Mouse (Mus musculus) embryo, embryonic 10.5 days (tissue): ENCODE measurements at regions not wholly inside any gene's neighbourhood (a gene's known extent, or its start where the extent isn't known, plus 50 kb on each side); places are given as distances from the start of the nearest gene placed in this dataset.
"Not testable (repeated sequence)": the region's sequence is repeated elsewhere in the genome, so short reads cannot be mapped to it uniquely, and the experiment has no call there.

Experiments
- DNase-seq: peaks from one replicate; pipeline ENCODE4 v3.0.0-alpha.2; 2015; ENCODE audit warnings: low spot score

DNA sequence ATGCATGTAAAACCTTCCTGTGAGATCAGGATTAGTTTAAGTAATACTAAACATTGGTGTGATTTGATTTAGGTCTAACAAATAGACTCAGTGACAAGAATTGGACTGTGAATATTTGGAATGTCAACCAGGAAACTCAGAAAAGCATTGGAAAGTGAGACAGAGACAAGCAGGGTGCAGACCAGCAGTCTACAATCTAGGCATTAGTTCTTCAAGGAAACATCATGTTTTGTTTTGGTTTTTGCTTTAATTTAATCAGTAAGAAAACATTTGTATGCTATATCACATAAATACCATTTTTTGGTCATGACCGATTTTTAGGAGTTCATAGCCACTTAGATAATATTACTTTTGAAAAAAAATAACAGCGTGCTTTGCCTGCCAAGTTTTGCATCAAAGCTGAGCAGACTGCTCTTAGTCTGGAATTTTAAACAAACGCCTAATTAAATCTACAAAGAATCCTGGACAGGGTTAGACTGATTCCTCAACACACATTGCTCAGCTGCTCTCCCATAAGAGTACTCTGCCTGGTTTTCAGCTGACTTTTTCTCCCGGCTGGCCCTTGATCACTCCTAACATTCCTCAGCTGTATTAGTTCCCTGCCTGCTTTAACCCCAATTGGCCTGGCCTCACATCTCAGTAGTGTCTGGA lies 396.5 kb upstream of the Kcnh7 start:
- DNase-seq: no peak

DNA sequence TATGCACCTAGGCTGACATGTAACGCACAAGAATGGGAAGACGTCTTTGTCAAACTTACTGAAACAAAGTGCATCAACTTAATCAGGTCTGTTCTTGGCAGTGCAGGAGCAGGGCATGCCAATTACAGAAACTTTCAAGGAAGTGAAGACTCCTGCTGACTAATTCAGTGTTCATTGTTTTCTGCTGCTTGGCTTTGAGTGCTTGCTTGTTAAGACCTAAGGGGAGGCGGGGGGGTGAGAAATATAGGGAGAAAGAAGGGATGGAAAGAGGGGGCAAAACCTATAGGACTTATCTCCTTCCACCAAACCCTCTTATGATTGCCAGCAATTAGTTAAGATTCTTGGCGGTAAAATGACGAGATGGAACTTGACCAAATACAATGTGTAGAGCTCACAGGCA lies 391.1 kb upstream of the Kcnh7 start:
- peak; percentile 23 for DNase-seq

DNA sequence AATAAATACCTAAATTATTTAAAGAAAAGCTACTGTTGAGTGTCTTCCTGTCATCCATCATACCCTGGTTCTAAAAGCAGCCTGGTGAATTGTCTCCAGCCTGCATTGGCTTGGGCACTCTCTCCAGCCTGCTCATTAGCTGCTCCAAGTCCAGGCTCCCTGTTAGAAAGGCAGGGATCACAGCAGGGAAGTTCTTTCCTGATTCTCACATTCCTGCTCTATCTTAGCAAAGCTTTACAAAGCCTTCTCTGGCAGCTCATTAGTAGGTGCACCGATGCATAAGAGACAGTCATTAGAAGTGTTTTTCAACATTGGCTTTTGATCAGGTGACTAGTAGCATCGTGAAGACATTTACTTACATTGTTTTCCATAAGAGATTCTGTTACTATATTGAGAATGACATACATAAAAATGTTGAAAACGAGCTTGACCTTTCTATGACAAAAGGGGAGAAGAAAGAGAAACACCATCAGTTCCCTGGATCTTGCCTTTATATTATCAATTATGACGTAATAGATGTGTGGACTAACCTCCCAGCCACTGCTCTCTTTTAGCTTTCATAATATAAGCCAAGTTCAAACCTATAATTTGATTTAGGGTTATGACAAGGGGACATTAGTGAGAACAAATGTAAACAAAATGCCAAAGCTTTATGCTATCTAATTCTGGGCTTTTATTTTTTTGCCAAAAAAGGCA lies 390.1 kb upstream of the Kcnh7 start:
- DNase-seq: peak; percentile 51

DNA sequence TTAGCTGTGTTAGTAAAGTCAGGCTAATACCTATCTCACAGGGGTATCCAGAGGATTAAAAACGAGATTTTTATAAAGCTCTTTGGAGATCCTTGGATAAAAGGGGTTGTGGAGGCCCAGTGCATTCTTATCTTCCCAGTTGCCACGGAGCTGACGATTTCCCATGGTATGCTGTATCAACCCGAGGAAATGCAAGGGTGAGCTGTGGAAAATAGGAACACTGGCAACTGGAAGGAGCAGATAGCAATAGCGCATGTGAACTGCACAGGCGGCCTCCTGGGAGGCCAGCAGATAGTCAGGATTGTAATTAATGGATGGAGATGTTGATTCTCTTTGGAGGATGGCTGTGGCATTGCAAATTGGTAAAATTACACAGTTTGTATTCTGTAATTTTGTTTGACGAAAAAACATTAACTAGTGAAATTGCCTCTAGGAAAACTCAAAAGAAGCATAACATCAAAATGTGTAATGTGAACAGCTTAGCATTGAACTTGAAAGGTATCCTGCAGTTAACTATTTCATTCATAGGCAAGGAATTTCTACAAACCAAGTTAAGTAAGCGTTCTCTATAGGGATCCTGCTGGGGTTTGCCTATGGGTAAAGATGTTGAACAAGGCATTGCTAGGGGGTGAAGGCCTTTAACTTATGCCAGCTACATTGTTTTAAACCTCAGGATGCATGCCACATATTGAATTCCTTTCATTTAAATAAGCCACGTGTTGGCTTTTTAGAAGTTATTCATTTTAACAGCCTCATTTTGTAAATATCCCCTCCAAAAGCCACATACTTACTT lies 389.1 kb upstream of the Kcnh7 start:
- DNase-seq: no peak

DNA sequence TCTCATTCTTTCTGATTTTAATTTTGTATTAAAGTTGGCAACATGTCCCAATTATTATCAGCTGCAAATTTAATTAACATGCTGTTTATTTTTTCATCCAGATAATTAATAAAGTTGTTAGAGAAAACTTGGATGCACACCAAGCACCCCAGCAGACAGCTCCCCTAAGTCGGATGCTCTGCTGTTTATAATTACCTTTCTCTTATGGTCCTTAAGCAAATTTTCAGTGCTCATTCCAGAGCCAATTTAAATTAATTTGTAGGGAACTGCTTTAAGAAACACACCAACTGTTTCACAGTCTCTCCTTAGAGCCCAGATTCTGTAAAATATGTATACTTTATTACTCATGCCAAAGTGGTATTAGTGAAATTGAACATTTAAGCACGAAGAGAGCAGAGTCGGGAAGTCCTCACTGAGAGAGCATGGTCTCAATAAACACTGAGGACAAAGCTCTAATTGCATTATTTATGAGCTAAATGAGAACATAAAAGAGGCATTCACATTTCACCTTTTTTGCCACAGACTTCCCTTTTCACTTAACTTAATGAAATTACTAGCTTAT lies 372.9 kb upstream of the Kcnh7 start:
- DNase-seq: no peak

DNA sequence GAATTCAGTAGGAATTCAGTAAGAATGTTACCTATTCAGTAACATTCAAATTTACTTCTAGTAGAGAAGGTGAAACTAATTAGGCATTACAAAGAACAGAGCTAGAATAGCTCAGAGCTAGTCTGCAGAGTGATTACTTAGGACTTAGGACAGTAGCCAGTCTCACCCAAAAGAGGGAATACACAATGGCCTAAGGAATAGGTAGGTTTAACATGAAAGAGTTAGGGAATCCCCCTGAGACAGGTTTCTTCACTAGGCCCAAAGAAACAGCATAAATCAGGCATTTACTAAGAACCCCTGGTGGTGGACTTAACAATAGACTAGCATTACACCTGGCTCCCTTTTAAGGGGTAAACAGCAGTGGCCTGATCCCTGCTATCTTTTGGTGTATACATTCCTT lies 357.7 kb upstream of the Kcnh7 start:
- not testable (repeated sequence) for DNase-seq

DNA sequence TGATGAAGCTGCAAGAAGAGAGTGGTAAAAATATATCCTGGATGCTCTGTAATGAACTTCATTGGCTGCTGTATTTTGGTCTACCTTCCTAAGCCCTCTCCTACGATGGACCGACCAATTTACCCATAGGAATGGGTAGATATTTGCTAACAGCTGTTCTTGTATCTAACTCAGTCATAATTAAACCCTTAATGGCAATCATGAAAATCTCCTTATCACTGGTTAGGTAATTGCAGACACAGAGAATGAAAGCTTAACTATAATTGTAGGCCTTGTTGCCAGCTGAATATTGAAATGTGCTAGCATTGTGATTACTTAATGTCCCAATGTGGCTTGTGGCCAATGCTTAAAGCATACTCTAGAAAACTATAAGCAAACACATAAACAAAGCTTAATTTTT lies 334.4 kb upstream of the Kcnh7 start:
- DNase-seq: no peak

DNA sequence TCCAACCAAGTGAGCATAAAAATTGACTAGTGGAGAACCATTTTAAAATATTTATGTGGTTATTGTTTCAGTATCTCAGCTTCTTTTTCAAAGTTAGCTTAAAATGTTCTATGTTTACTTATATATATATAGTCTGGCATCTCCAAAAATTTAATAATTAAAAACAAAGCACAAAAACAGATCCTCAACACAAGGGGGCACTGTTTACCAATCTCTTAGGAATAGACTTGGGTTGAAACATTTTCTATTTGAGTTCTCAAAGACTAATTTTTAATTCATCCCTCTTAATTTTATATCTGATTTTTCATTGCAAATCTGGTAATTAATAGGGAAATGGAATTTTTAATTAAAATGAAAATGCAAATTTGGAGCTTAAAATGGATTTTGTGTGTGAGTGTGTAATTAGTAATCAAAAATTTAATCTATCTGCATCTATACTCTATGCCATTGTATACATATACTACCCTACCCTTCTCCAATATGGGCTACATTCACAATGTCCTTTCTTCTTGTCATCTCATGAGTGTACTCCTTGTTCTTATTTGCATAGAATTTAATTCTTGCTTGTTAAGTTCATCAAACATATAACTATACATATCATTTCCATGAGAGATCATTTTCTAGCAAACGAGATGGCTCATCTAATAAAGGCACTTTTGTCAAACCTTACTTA lies 329.6 kb upstream of the Kcnh7 start:
- peak; percentile 72 for DNase-seq

DNA sequence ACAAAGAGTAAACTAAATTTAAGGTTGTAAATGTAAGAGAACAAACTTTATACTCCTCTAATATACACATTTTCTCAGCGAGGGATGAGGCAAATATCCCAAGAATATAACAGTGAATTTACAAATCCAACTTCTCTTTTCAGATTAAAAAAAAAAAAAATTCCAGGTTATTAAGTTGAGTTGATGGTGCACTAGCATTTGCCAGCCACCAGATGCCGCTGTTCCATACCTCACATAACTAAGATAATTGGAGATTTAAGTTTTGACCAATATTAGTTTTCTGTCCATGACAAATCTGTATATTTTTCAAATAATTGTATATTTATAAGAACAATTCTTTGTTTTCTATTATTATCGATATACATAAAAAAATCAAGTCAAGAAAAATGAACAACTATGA lies 319.9 kb upstream of the Kcnh7 start:
- DNase-seq: peak; percentile 43

DNA sequence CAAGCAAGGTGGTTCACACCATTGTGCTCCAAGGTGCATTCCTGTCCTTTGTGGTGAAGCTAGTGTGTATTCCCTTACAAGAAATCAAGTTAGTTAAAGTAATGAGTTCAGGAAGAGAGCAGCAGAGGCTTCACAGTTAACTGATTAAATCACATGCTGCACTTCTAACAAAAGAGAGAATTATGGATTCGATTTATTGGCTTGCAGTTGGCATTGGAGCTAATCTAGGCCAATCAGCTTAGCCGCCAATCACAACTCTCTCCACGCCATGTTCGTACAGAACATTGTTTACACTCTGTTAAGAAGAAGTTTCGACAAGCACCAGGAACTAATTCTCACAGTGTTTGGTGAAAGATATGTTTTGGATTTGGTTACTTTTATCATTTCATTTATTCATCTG lies 292.3 kb upstream of the Kcnh7 start:
- DNase-seq: no peak

DNA sequence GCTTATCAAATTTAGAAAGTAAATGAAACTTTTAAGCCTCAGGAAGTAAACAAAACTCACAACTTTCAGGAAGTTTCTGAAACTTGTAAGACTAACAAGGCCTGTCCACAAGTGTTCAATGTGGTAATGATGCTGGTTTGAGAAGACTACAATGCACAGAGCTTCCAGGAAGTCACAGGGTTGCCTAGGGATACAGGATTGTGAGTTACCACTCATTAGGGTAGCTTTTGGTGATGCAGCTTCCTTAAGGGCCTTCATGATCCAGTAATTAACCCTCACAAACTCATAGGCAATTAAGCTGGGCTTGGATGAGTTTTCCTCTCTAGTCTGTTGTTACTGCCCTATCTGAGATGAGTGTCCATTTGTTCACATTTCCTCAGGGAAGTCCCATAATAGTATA lies 291.2 kb upstream of the Kcnh7 start:
- no peak for DNase-seq

DNA sequence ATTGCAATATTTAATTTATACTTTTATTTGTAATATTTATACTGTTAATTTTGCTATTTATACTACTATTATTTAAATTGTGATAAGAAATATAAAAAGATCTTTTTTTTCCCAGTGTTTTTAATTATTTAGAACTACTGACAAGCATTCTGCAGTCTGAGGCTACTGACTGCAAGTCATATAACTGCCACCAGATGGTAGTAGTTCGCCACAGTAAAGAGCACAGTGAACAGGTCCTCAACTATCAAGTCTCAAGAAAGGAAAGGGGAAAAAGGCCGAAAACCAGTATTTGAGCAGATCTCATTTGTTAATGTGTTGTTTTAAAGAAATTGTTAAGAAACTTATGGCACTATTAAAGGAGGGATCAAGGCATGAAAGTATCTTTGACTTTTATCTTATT lies 289.6 kb upstream of the Kcnh7 start:
- peak; percentile 78 for DNase-seq

DNA sequence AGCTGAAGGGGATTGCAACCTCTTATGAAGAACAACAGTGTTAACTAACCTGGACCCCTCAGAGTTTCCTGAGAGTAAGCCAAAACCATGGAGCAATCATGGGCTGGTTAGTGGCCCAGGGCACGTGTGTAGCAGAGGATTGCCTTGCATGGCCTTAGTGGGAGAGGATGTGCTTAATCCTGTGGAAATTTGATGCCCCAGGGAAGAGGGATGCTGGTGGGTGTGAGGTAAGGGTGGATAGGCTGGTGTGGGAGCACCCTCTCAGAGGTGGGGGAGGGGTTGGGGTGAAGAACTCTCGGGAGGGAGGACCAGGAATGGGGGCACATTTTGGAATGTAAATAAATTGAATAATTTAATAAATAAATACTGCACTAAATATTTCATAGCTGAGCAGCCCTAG lies 288.2 kb upstream of the Kcnh7 start:
- DNase-seq: no peak

DNA sequence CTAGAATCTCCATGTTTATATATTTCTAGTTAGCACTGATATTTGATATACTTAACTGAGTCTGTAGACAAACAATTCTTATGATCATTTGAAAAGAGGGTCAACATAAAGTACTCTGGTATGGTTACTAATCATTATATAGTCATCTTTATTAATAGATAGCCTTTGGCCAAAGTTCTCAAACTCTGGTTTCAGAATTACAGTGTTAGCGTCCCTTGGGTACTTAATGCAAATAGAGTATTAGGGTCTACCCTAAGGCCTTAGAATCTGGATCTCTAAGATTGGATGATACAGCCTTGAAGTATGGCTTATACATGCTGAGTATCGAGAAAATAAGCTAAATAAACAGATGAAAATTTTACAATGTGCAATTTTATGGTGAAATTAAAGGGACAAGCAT lies 275.0 kb upstream of the Kcnh7 start:
- DNase-seq: no peak

DNA sequence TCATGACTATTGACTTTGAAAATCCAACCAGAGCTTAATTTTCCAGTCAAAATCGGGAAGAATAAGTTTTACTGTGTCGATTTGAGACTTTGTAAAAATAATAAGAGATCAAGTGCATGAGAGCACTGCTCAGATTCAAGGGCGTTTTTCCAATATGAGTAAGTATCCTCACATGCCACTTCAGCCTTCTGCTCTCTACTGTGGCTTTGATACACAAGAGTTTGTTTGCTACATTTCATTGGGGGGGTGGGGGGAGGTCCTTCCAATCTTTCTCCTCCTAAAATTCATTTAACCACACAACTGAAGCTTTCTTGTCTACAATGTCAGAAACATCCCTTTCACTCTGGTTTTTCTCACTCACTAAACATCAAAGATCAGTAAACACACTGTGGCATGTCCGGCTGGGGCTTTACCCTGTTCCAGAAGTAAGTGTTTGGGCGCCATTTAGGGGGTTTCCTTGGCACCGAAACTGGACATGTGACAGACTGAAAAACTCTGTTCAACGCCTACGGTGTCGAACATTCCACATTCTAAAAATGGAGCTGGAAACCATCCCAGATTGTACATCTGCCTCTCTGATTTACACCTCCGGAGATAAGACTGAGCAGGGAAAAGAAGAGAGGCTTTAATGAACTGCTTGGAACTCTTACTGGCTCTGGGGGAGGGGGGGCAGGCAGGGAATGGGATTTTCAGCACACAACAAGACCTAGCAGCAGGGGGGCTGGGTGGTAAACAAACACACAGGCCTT lies 270.4 kb upstream of the Kcnh7 start:
- DNase-seq: no peak

DNA sequence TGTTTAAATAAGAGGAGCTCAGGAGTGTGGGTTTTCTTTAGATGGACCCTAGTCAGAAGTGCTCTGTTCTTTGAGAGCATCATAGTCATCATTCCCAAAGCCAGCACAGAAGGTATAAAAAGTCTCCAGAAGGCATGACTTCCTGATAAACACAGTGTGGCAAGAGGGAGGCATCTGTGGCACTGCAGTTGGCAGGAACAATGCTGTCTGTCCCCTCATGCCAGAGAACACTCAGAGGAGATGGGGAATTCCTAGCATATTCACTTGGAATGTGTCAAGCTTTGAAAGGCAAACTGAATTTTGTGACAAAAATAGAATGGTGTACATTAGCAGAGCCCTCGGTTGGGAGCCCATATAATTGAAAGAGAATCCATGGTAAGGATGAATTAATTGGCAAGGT lies 268.8 kb upstream of the Kcnh7 start:
- no peak for DNase-seq

DNA sequence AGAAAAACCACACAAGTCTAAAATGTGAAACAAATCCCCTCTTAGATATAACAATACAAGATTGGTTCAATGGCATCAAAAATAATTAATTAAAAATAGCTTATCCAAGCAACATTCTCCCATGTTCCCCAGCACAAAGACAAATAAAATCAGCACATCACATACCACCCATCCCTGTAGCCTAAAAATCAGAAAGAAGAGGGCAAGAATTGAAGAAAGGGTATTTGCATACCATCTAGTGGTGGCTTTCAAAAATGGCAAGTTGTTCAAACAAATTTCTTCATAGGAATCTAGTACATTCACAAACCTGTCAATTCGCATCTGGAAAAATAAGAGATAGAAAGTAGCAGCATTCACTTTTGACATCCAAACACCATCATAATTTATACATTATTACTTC lies 268.1 kb upstream of the Kcnh7 start:
- DNase-seq: peak; percentile 36

DNA sequence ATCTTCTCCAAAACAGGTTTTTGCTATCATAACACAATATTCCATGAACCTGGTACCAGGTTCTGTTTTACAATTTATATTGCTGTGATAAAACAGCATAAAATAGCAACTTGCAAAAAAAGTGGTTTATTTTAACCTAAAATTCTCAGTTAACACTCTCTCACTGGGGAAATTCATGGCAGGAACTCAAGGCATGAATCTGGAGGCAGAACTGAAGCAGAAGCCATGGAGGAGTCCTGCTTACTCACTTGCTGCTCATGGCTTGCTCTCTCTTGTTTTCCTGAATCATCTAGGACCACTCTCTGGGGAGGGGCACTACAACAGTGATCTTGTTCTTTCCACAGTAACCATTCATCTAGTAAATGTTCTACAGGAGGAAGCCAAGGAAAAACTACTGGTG lies 250.2 kb upstream of the Kcnh7 start:
- DNase-seq: no peak

DNA sequence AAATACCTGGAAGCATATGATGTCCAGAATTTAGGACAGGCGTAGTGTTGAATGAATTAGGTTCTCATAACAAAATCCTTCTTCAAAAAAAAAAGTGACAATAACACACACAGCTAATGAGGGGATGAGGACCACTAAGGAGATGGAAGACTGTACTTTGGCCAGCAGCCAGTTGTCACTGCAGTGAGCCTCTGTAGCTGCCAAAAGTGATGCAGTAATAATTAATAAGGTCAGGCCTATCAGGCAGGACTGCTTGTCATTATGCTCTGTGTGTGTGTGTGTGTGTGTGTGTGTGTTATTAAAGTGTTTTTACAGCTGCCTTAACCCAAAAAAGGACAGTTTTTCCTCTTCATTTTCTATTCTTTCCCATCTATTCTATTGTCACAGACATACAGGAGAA lies 221.3 kb upstream of the Kcnh7 start:
- DNase-seq: no peak
